Mouse (Mus musculus): ENCODE data around the gene Ankrd37. TPM values are rescaled to one million over a fixed set of nuclear protein-coding genes. Genes with fewer than 3 reads are reported as not detected.

The Ankrd37 gene
- total and polyA plus RNA-seq, 3 experiments, result 15.5 to 30.8 TPM; not detected in 1

DNA sequence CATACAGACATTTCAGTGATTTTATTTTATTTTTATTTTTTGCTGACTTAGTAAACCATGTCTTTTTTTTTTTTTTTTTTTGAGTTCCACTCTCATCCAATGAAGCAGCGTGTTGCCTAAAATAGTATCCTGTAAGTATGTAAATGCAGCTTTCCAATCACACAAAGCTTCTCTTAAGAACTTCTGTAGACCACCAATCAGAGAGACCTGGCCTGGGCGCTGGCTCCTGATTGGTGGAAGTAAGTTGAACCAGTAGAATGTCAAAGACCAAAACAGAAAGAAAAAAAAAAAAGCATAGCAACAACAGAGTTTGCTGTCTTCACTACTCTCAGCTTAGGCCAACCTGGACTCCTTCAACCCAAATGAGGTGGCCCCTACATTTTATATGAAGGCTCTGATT, 4.8 kb upstream of the Ankrd37 start:
- Histone ChIP-seq H3K9me3 (replicated peaks; ENCODE audit: insufficient read depth, low read length) (no peaks in the 10 kb centered on the region), H3K27ac (ENCODE audit: control insufficient read depth, low read depth, low read length) (no peak overlapping the region), H3K79me2 (ENCODE audit: control insufficient read depth, insufficient read depth, low read length, poor library complexity) (no peaks in the 10 kb centered on the region), H3K4me1 (ENCODE audit: control insufficient read depth in 1 of 2, insufficient read depth in 2 of 2, low read length in 2 of 2) (peaks cover 0 to 2% of the 10 kb centered on the region in 2 experiments; a peak in 3 of 4 replicates), H3K36me3 (ENCODE audit: control insufficient read depth in 1 of 2, insufficient read depth in 2 of 2, low read length in 2 of 2) (peaks cover 0 to 9% of the 10 kb centered on the region in 2 experiments; a peak in 2 of 4 replicates), H3K9ac (ENCODE audit: control insufficient read depth, low read depth, low read length, poor library complexity, severe bottlenecking) (no peak overlapping the region), H3K4me3 (ENCODE audit: control insufficient read depth in 1 of 2, insufficient read depth in 1 of 2, low read depth in 2 of 2, low read length in 2 of 2) (no peak overlapping the region), H3K27me3 (ENCODE audit: control insufficient read depth in 1 of 2, insufficient read depth in 2 of 2, low read length in 2 of 2) (no peaks in the 10 kb centered on the region)
- TF ChIP-seq ZNF384 (IDR thresholded peaks at IDR 0.05; ENCODE audit: low read depth, low read length) (peak; percentile 65), ZMIZ1 (IDR thresholded peaks at IDR 0.05; ENCODE audit: low read depth, low read length) (no peak)
- DNase-seq (ENCODE audit: low read depth, low spot score), result peak; percentile 54

DNA sequence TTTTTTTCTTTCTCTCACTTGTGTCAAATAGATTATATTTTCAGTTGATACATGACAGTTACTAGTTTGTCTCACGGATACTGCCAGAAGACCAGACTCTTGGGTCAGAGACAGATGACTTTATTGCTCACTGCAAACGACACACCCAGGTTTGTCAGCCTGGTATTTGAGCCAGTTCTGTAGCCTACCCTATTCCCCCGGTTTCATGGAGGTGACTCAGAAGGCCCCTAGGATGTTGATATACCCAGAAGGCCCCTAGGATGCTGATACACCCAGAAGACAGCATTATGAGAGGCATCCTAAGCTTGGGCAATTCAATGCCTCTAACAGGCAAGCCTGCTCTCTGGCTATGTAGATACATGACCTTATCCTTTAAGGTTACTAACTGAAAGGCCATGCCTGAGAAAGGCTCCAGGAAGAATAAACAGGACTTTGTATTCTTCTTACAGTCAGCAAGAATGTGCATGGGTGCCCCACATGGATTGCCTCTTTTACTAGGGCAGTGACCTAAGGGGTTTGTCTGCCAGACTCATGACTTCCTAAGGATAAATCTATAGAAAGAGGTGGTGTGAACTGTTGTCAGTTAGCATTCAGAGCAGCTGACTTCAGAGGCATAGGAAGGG, 1.7 kb upstream of the Ankrd37 start:
- Histone ChIP-seq H3K4me3 (ENCODE audit: control insufficient read depth in 1 of 2, insufficient read depth in 1 of 2, low read depth in 2 of 2, low read length in 2 of 2) (no peak overlapping the region), H3K4me1 (ENCODE audit: control insufficient read depth in 1 of 2, insufficient read depth in 2 of 2, low read length in 2 of 2) (peaks cover 2 to 9% of the 10 kb centered on the region in 2 experiments; a peak in 3 of 4 replicates), H3K79me2 (ENCODE audit: control insufficient read depth, insufficient read depth, low read length, poor library complexity) (no peaks in the 10 kb centered on the region), H3K9ac (ENCODE audit: control insufficient read depth, low read depth, low read length, poor library complexity, severe bottlenecking) (no peak overlapping the region), H3K9me3 (replicated peaks; ENCODE audit: insufficient read depth, low read length) (no peaks in the 10 kb centered on the region), H3K27ac (ENCODE audit: control insufficient read depth, low read depth, low read length) (no peak overlapping the region), H3K27me3 (ENCODE audit: control insufficient read depth in 1 of 2, insufficient read depth in 2 of 2, low read length in 2 of 2) (no peaks in the 10 kb centered on the region), H3K36me3 (ENCODE audit: control insufficient read depth in 1 of 2, insufficient read depth in 2 of 2, low read length in 2 of 2) (peaks cover 0 to 14% of the 10 kb centered on the region in 2 experiments; a peak in 2 of 4 replicates)
- DNase-seq (ENCODE audit: low read depth, low spot score), result no peak
- TF ChIP-seq CHD1 (IDR thresholded peaks at IDR 0.05; ENCODE audit: low read depth, low read length), result no peak
- TF ChIP-seq ZKSCAN1 (IDR thresholded peaks at IDR 0.05; ENCODE audit: low read depth, low read length), result no peak
- no peak for TF ChIP-seq MYB (IDR thresholded peaks at IDR 0.05; ENCODE audit: low read depth, low read length)
- no peak for TF ChIP-seq EP300 (IDR thresholded peaks at IDR 0.05; ENCODE audit: low read depth in 1 of 2, low read length in 2 of 2)
- no peak for TF ChIP-seq ZMIZ1 (IDR thresholded peaks at IDR 0.05; ENCODE audit: low read depth, low read length)
- no peak for TF ChIP-seq USF2 (IDR thresholded peaks at IDR 0.05; ENCODE audit: borderline replicate concordance in 1 of 2, insufficient read depth in 1 of 2, low read depth in 1 of 2, low read length in 2 of 2)
- no peak for TF ChIP-seq KAT2A (conservative IDR thresholded peaks at IDR 0.05; ENCODE audit: low read depth, low read length)
- TF ChIP-seq JUND (IDR thresholded peaks at IDR 0.05; ENCODE audit: low read depth, low read length), result no peak
- TF ChIP-seq RAD21 (IDR thresholded peaks at IDR 0.05; ENCODE audit: low read depth, low read length), result no peak
- no peak for TF ChIP-seq TBP (IDR thresholded peaks at IDR 0.05; ENCODE audit: low read depth, low read length)
- no peak for TF ChIP-seq CHD2 (IDR thresholded peaks at IDR 0.05; ENCODE audit: low read length)
- TF ChIP-seq TAL1 (IDR thresholded peaks at IDR 0.05; ENCODE audit: low read length), result no peak
- TF ChIP-seq POLR2A (IDR thresholded peaks at IDR 0.05; ENCODE audit: control insufficient read depth in 1 of 2, insufficient read depth in 1 of 2, low read depth in 1 of 2, low read length in 2 of 2, poor library complexity in 1 of 2), result no peak
- TF ChIP-seq MAFK (IDR thresholded peaks at IDR 0.05; ENCODE audit: borderline replicate concordance, low read depth, low read length), result no peak
- no peak for TF ChIP-seq ZNF384 (IDR thresholded peaks at IDR 0.05; ENCODE audit: low read depth, low read length)
- TF ChIP-seq POLR2AphosphoS2 (IDR thresholded peaks at IDR 0.05; ENCODE audit: low read length), result no peak
- no peak for TF ChIP-seq MEF2A (IDR thresholded peaks at IDR 0.05; ENCODE audit: extremely low read depth, insufficient replicate concordance, low read depth, low read length, poor library complexity, severe bottlenecking)
- TF ChIP-seq NELFE (IDR thresholded peaks at IDR 0.05; ENCODE audit: low read depth, low read length), result no peak

Measured in MEL (cell line).